Mouse (Mus musculus) CD8-positive naive resting alpha-beta T cell, adult 57 days (primary cell): ENCODE measurements around the gene Rps27a. TPM values are rescaled to one million over a fixed set of nuclear protein-coding genes. Genes with fewer than 3 reads are reported as not detected.

Experiments
- total RNA-seq: library from RNA; stranded (reverse); gene quantifications from one replicate; pipeline ENCODE4 v1.2.4, GENCODE M21; 2023

Gene Rps27a
- total RNA-seq = 2,028 TPM

GRCm38 (mm10) chr11:29547752-29548503 is at the start of gene Rps27a, which contains the start of gene Clhc1:
TSS of gene Rps27a (minus strand) at chr11:29548109.
TSS of gene Clhc1 (plus strand) at chr11:29547950.

GRCm38 (mm10) chr11:29525988-29526794 is 21.7 kb downstream of the Rps27a start, which contains the start of gene Mtif2:
TSS of gene Mtif2 (plus strand) at chr11:29526408.

GRCm38 (mm10) chr11:29514682-29515412 is 33.1 kb downstream of the Rps27a start, which contains the start of gene Prorsd1:
TSS of gene Prorsd1 (minus strand) at chr11:29515033.

Other genes with a start within 250 kb of the Rps27a start
- gene Ccdc88a, start 174.5 kb downstream of the Rps27a start, total RNA-seq = 5.4 TPM
- gene Prorsd1, start 33.1 kb downstream of the Rps27a start, total RNA-seq = 20.0 TPM
- 25.1 TPM for gene Mtif2, start 21.7 kb downstream of the Rps27a start, total RNA-seq
- gene Clhc1, start 159 bp downstream of the Rps27a start, total RNA-seq = 0.64 TPM
- gene Rtn4, start 144.8 kb upstream of the Rps27a start, total RNA-seq = 82.1 TPM